Mouse (Mus musculus) right cerebral cortex, postnatal 4 days (tissue): ENCODE results near the gene Hist1h2bc.
"Not testable (repeated sequence)": the region's sequence is repeated elsewhere in the genome, so short reads cannot be mapped to it uniquely, and the experiment has no call there.

Source experiments
- DNase-seq: peaks from one replicate; pipeline ENCODE4 v3.0.0-alpha.2; 2022

Hist1h2bc gene

DNA sequence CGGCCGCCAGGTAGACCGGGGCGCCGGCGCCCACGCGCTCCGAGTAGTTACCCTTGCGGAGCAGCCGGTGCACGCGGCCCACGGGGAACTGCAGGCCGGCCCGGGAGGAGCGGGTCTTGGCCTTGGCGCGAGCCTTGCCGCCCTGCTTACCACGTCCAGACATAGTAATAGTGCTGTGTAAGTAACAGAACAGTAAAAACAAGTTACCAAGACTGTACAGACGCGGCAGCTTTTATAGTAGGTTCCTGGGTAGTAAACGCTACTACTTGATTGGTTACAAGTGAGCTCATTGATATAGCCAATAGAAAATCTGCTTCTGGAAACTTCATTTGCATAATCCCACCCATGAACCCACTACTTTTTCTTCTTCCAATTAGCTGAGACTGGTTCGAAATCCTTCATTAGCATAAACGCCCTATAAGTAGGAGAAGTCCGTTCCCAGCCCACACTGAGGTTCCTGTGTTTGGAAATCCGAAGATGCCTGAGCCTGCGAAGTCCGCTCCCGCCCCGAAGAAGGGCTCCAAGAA is at the start of gene Hist1h2bc, which contains the start of gene Hist1h2ac:
Gene Hist1h2bc, plus strand, starts transcription at position 445 of the 527 bp plus-strand sequence.
Gene Hist1h2ac, minus strand, starts transcription at position 194 of the 527 bp plus-strand sequence.
- DNase-seq, result peak; percentile 56

DNA sequence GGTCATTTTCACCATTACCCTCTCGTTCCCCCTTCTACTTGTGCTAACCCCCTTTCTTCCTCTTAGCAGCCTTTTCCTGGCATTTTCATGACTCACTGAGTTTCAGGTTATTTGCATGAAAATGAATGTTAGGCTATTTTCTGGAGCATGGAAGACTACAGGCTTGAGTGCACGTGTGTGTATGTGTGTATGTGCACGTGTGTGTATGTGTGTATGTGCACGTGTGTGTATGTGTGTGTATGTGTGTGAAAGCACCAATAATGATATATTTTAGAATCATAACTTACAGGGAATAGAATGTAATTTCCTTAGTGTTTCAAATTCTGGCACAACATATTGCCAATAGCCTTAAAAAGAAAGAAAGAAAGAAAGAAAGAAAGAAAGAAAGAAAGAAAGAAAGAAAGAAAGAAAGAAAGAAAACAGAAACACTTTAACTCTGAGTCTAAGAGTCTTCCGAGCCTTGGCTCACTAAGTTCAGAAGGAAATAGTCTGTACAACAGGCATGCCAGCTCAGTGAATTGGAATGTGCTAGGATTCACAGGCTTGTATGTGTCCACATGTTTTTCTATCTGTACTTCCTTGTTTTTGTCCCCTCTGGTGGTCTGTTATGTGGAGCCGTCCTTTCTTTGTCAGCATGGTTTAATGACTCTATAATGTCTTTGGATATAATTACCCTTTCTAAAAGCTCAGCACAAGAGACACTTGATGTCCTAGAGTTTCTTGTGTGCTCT is 24.2 kb upstream of the Hist1h2bc start:
- no peak for DNase-seq

DNA sequence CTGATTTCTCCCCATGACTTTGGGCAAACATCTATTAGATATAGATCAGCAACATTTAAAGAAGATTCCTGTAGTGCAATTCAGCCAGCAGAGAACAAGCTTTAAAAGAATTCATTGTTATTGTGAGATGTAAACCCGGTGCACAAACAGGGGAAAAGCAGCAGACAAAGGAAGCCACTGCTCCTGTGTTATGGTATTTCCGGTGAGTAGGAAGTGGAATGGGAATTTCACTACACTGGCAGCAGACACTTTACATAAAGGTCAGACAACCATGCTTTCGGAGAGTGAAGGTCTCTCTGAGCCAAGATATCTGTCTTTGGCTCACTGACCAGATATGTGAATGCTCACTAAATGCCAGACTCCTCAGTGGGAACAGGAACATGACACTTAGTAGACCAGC is 21.5 kb upstream of the Hist1h2bc start:
- no peak for DNase-seq

DNA sequence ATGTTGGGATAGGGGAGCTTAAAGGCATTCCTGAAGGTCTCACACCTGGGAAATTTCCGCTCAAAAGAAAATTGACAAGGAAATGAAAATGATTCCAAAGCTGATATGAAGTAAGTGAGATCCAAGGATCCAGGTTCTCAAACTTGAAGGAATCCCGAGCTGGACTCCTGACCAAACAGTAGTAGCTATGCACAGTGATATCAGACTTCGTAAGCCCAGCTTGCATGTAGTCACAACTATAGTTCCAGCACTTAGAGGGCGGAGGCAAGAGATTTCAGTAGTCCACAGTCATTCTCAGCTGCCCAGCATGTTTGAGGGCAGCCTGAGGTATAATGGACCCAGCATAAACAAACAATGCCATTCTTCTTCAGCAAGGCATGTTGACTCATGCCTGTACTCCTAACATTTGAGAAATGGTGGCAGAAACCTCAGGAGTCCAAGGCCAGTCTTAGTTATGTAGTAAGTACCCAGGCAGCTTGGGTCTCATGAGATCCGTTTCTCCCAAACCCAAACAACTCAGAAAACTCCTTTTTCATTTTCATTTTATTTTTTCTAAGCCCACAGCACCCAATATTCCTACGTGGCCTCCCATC is 1.9 kb upstream of the Hist1h2bc start:
- DNase-seq, result no peak

DNA sequence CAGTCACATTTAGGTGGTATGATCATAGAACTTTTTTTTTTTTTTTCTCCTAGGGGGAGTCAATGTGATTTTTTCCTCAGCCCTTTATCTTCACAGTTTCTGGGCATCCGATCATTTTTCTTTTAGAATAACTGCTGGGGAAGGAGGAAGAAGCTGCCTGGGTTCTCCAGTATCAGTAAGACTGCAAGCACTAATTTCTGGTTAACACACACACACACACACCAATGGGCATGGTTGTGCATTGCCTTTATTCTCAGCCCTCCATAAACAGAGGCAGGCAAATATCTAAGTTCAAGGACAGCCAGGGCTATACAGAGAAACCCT is 1.4 kb upstream of the Hist1h2bc start:
- no peak for DNase-seq

DNA sequence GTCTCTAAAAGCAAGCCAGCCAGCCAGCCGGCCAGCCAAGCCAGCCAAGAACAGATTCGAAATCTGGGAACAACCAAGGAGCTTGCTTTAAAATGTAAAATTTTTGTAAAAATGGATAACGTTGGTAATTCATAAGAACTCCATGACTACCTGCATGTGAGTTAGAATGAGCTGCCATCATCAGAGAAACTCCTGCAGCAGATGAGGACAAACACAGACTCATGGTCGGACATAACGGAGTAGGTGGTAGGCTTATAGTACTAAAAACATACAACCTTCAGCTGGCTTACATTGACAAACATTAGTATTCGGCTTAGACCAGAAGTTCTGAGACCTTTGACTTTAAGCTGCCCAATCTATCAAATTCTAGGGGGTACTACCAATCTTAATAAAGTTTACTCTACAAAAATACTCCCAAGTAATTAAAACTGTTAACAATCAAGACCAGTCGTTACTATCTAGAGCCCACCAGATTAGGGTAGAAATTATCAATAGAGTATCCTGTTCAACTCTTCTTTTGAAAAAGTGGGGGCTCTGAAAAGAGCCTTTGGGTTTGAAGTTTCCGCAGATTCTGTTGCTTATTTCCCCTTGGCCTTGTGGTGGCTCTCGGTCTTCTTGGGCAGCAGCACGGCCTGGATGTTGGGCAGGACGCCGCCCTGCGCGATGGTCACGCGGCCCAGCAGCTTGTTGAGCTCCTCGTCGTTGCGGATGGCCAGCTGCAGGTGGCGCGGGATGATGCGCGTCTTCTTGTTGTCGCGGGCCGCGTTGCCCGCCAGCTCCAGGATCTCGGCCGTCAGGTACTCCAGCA is 848 bp upstream of the Hist1h2bc start:
- DNase-seq, result not testable (repeated sequence)

DNA sequence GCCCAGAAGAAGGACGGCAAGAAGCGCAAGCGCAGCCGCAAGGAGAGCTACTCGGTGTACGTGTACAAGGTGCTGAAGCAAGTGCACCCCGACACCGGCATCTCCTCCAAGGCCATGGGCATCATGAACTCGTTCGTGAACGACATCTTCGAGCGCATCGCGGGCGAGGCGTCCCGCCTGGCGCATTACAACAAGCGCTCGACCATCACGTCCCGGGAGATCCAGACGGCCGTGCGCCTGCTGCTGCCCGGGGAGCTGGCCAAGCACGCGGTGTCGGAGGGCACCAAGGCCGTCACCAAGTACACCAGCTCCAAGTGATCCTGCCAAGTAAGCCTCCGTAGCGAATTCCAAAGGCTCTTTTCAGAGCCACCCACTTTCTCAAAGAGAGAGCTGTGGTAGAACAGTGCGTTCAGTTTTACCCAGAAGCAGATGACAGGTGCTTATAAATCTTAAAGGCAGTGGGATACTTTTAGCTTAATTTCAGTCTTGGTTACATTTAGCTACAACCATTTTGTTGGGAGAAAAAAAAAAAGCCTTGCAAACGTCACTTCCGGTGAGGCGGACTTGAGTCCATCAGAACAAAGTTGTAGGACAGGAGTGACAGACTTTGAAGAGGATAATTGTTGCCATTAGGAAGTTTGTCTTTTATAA is 421 bp downstream of the Hist1h2bc start:
- not testable (repeated sequence) for DNase-seq

DNA sequence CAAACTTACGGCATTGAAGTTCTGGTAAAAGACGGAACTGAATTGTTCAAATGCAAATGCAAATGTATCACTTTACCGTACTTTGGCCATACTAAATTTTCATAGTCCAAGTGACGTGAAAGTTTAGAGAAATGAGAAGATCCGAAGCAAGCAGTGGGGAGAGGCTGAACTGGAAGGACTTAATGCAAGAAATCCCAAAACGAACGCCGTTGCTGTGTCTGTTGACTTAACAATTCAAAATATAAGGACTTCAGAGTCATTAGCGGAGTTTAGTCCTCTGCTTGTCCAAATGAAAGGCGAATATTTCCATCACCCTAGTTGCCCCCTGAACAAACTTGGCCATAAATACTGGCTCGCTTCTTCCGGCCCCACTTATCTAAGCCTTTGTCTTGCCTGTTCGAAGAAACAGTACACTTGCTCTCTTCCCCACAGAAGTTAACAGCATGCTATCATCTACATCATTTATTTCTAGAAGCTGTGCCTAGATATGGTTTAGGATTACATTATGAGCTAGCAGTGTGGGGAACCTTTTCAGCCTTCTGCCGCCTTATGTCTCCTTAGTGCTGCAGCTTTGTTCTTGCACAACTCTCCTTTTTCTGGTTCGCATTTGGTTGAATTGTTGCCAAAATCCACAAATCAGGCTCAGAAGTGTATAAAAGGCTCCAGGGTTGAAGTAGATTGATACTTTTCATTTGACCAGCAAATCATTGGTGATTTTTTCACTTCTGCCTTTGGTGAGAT is 1.3 kb downstream of the Hist1h2bc start:
- DNase-seq, result no peak

DNA sequence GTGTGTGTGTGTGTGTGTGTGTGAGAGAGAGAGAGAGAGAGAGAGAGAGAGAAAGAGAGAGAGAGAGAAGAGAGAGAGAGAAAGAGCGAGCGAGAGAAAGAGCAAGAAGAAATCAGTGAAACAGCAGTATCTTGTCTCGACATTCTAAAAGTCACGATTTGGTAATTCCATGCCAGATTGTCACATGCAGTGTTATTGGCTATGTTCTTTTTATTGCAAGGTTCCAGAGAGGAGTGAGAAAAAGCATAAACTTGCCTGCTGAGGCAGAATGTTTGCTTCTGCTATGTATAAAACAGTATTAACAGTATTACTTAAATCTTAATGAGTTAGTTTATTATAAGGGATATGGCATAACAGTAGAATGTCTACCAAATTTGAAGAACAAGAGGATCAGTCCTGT is 2.0 kb downstream of the Hist1h2bc start:
- DNase-seq, result no peak

DNA sequence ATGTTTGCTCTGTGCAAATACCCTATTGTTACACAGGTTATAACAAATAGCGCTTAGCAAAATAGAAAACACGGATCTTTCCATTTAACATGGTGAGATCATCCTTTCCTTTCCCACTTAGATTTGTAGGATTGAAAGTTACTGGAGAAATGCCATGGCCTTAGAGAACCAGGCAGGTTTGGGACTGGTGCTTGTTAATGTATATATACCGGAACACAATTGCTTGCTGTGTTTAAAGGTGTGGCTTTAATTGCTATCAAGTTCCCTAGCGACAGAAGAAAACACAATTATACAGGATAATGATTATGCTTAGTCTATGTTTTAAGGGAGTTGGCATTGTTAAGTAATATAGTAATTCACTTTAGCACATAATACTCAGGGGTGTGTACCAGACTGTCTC is 3.2 kb downstream of the Hist1h2bc start:
- DNase-seq, result no peak

DNA sequence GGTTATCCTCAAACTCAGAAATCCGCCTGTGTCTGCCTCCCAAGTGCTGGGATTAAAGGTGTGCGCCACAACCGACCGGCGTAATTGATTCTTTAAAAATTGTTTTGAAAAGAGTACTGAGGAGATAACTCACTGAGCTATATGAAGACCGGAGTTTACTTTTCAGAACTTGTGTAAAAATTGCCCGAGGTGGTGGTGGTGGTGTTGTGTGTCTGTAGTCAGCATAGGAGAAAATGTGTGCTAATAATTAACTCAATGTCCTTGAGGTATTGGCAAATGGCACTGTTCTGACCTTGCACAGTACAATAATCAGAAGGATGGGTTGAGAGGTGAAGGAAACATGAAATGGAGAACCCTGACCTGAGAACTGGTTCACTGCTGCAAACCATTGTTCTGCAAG is 3.9 kb downstream of the Hist1h2bc start:
- no peak for DNase-seq

DNA sequence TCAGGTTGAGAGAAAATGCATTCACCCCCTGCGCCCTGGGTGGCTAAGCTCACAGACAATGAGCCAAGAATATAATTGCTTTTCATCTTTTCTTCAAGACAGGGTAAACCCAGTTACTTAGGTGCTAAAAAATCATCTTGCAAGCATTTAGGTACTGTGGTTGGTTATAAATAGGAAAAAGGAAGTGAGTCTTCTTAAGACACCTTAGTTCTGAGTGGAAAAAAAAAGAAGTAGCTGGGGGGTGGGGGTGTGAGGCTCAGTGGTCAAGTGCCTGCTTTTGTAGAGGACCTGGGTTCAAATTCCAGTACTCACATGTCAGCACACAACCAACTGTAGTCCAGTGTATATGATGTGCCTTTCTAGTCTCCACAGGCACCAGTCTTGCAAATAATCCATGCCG is 5.0 kb downstream of the Hist1h2bc start:
- no peak for DNase-seq

DNA sequence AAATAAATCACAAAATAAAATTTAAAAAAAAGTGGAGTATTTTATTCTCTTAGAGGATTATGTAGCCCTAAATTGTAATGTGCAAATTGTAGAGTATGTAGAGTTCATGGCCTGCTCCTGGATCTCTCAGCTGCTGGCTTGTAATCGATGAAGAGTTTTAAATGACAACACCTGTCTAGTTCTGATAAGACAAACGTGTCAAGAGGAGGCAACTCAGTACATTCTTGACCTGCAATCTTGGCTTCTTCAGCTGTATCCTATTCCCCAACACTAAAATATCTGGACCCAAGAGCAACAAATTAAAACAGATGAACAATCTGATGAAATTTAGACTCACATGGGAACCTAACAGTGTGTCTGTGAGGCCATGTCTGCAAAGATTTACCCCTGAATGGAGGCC is 5.5 kb downstream of the Hist1h2bc start:
- no peak for DNase-seq

DNA sequence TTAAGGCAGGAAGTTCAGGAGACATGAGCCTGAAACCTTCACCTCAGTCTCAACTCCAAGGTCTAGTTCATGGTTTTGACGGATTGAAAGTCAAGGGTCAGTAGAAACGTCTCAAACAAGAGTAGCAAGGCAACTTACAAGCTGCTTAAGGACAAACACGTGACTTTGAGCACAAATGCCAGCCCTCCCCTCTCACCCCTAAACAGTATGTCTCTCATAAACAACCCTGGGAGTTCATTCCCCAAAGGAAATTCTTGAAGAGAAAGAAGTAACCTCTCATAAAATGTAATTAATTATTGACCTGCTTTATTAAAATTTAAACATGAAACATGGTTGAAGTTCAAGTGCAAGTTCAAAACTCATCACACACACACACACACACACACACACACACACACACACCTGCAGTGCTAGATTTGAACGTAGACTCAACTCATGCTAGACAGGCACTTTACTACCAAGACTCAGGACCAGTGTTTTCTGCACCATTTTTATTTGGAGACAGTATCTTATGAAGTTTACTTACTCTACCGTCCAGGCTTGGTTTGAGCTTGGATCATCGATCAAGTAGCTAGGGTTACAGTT is 9.9 kb downstream of the Hist1h2bc start:
- no peak for DNase-seq

DNA sequence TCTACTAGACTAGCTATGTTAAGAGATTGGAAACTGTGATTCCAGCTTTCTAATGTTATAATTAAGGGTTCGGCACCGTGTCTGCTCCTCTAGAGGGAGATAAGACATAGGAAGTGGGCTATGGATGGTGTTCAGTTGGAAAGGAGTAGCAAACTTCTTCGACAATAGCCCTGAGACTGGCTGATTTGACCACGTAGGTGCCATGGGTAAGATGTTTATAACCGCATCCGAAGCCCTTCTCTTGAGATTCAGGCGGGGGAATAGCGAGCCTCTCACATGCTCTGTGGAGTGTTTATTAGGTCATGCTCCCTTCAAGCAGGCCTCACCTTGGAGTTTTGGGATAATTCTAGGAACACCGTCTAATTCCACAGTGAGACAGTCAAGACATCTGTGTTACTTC is 11.0 kb downstream of the Hist1h2bc start:
- no peak for DNase-seq

DNA sequence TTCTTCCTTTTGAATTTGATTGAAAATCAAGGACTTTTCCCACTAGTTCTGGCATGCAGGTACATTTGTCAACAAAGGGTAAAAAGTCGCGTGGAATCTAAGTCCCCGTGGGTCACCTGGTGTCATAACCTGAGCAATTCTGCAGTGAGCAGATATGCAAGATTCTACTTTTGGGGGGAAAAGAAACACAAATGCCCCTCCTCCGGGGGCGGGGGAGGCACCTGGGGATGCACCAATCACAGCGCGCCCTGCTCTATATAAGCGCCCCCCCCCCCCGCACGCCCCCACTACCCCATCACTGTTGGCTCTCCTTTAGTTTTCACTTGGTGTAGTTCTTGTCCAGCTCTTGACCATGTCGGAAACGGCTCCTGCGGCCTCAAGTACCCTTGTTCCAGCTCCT is 11.5 kb downstream of the Hist1h2bc start, which contains the start of gene Hist1h1t:
Gene Hist1h1t, plus strand, starts transcription at position 301 of the 400 bp plus-strand sequence.
- DNase-seq, result no peak

DNA sequence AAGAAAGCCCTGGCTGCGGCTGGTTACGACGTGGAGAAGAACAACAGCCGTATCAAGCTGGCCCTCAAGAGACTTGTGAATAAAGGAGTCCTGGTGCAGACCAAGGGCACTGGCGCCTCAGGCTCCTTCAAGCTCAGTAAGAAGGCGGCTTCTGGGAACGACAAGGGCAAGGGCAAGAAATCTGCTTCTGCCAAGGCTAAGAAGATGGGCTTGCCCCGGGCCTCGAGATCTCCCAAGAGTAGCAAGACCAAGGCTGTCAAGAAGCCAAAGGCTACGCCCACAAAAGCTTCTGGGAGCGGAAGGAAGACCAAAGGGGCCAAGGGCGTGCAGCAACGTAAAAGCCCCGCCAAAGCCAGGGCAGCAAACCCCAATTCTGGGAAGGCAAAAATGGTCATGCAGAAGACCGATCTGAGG is 12.1 kb downstream of the Hist1h2bc start:
- no peak for DNase-seq

DNA sequence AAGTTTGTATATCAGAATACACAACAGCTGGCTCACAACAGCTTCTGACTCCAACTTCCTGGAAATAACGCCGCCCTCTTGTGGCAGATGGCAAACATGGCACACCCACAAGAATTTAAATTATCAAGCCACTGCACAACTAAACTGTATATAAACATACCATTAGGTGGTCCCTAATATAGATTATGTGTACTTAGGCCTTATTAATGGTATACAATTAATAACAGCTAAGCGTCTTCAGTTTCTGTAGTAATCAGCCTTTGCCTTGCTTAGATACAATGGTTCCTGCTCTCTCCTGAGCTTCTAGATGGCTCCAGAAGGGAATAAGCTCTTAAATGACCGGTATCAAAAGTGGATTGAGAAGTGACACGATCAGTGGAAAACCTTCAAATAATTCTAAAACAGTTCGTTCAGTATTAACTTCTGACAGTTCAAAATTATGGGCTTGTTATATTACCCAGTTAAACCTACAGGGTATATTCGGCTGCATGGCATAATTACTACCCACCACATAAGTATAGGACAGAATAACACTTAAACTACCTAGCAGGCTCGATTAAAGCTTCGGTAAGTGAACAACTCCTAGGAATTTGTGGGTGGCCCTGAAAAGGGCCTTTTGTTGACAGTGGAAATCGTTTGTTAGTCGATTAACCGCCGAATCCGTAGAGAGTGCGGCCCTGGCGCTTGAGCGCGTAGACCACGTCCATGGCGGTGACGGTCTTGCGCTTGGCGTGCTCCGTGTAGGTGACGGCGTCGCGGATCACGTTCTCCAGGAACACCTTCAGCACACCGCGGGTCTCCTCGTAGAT is 13.7 kb downstream of the Hist1h2bc start:
- DNase-seq, result peak; percentile 46

DNA sequence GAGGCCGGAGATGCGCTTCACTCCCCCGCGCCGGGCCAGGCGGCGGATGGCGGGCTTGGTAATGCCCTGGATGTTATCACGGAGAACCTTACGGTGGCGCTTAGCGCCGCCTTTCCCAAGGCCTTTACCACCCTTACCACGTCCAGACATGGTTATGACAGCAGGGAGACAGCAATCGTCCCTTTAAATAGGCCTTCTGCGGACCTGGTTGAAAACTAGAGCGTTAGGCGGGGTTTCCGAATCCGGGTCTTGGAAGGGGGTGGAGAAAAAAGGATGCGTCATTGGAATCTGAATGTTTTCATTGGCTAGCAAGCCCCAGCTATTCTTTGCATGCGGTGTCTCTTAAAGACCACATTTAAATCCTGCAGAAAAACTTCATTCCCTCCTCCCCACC is 14.3 kb downstream of the Hist1h2bc start, which contains the start of gene Hist1h4c:
Gene Hist1h4c, minus strand, starts transcription at position 155 of the 394 bp plus-strand sequence.
- DNase-seq, result peak; percentile 93

DNA sequence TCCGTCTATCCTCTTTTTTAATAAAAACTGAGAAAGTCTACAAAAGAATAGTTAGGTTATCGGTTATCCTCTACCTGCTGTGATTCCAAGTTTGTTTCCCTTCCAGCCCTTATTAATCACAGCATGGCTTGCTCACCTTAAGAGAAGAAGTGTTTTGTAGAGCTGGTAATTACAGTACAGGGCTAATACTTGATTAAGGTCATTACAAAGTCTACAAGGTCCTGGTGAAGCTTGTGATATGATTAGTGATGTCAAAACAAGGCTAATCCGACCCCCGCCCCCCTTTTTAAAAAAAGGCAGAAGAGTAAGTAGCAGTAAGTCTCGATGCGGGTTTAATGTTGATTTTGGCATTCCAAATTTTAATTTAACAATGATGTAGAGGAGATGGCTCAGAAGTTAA is 15.0 kb downstream of the Hist1h2bc start:
- no peak for DNase-seq

DNA sequence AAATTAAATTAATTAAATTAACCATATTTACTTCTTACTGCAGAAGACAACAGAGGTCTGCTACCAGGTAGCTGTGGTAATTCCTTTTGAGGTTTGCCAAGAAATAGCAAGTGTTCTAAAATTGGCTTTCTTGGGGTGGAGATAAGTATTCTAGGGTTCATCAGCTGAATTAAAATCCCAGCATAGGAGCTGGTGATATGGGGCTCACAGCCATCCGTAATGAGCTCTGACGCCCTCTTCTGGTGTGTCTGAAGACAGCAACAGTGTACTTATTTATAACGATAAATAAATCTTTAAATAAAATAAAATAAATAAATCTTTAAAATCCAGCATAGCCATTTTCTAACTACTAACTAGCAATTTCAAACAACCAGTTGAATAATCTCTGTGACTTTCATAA is 15.8 kb downstream of the Hist1h2bc start:
- DNase-seq, result no peak
